Mouse (Mus musculus) liver, adult 2 months (tissue): ENCODE measurements at regions not wholly inside any gene's neighbourhood (a gene's known extent, or its start where the extent isn't known, plus 50 kb on each side); places are given as distances from the start of the nearest gene placed in this dataset.

Source experiments
- CTCF ChIP-seq: fragments of 200-500 bp; IDR thresholded peaks from 2 replicates; pipeline ENCODE4 v1.5.1; 2011; ENCODE audit warnings: low read depth, low read length, control low read depth
- POLR2A ChIP-seq: fragments of 200-500 bp; IDR thresholded peaks from 2 replicates; pipeline ENCODE4 v1.6.1; 2011; ENCODE audit warnings: low read length, control low read depth; ENCODE audit not compliant: insufficient read depth; ENCODE audit errors: extremely low read depth

DNA sequence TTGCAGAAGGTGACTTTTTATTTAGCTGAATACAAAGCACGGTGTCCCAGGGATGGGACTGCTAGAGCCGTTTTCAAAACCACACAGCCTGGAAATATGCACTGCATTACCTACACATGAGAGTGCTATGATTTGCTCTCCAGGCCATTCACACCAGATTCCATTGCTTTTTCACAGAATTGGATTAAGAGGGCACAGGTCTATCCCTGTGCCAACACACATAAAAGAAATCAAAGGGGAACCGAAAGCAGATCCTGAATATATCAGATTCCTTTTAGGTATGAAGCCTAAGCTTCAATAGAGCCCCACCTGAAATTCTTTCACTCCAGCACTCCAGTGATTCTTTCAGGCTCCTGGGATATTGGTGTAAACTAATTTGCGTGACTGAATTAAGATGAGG, 606.2 kb upstream of the Crim1 start:
- TF ChIP-seq CTCF, result no peak
- no peak for TF ChIP-seq POLR2A
